Mouse (Mus musculus): Measurements from ENCODE around the gene Ago1.

Ago1 gene

DNA sequence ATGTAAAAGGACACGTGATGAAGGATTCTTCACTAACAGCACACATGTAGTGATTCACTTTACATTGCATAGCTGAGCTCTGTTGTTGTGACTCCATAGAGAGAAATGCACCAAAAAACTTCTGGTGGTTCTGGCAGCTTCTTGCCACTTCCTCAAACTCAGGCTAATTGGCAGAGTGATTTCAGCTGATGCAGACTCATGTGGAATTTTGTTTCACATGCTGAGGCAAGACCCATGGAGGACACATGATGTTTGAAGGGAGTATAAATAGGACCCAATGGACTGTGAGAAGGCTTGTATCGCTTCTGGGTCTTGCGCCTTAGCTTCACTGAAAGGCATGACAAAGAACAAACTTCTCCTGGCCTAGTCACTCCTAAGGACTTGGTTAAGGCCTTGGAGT lies 55.9 kb downstream of the Ago1 start:
- no peak for DNase-seq (ENCODE audit: low read depth, low spot score)

Data from c-Kit-negative CD71-positive TER-119-positive erythroid progenitor cells, embryonic 14.5 days (primary cell).